Mouse (Mus musculus) liver, embryonic 13.5 days (tissue): ENCODE measurements at regions not wholly inside any gene's neighbourhood (a gene's known extent, or its start where the extent isn't known, plus 50 kb on each side); places are given as distances from the start of the nearest gene placed in this dataset.

Experiments
- ATAC-seq: fragments of 200-750 bp; cut with Nextera tagmentation; 2 replicates; pipeline ENCODE4 v1.8.0; 2017; ENCODE audit warnings: low read depth, mild to moderate bottlenecking, moderate number of reproducible peaks, moderate library complexity
- DNase-seq: peaks from one replicate; pipeline ENCODE4 v3.0.0; 2022
- H3K27ac ChIP-seq: fragments of 300-500 bp; sonication (generic); 2 replicates; pipeline ENCODE4 v1.5.1; 2015; ENCODE audit warnings: moderate library complexity, mild to moderate bottlenecking, inconsistent platforms
- H3K27me3 ChIP-seq: fragments of 300-500 bp; sonication (generic); 2 replicates; pipeline ENCODE4 v1.6.1; 2015; ENCODE audit warnings: mild to moderate bottlenecking, inconsistent platforms
- H3K36me3 ChIP-seq: fragments of 300-500 bp; sonication (generic); 2 replicates; pipeline ENCODE4 v1.6.1; 2015; ENCODE audit warnings: mild to moderate bottlenecking, inconsistent platforms
- H3K4me1 ChIP-seq: fragments of 300-500 bp; sonication (generic); replicated peaks from 2 replicates; pipeline ENCODE4 v1.6.1; 2015; ENCODE audit warnings: inconsistent platforms
- H3K4me2 ChIP-seq: fragments of 300-500 bp; sonication (generic); 2 replicates; pipeline ENCODE4 v1.6.1; 2015; ENCODE audit warnings: inconsistent platforms, mild to moderate bottlenecking, moderate library complexity
- H3K4me3 ChIP-seq: fragments of 300-500 bp; sonication (generic); replicated peaks from 2 replicates; pipeline ENCODE4 v1.5.1; 2015; ENCODE audit warnings: mild to moderate bottlenecking, inconsistent platforms
- H3K9ac ChIP-seq: fragments of 300-500 bp; sonication (generic); 2 replicates; pipeline ENCODE4 v1.6.1; 2015; ENCODE audit warnings: mild to moderate bottlenecking, inconsistent platforms
- H3K9me3 ChIP-seq: fragments of 300-500 bp; sonication (generic); replicated peaks from 2 replicates; pipeline ENCODE4 v1.6.1; 2016; ENCODE audit warnings: inconsistent platforms
- WGBS: fragments of 180-500 bp; shearing (Covaris S2); methylation state at CpG from one replicate; pipeline ENCODE4 v1.1.7; 2015; ENCODE audit not compliant: insufficient replicate concordance; 5-methylcytosine and 5-hydroxymethylcytosine counted together

DNA sequence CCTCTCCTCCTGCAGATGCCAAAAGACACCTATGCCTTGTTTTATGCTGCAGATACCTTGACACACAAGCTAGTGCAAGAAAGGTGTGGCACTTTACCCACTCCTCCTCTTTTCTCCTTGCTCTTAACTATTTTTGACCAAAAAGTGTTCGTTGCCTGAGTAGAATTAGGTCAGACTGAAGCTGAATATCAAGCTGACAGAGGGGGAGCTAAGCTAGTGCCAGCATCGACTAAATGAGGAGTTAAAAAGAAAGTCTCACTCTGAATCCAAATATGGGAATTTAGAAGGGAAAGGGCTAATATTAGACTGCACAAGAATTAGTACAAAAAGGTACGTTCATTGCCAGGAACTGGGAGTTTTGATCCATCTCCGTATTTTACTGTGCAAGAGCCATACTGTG lies 241.2 kb downstream of the Cog6 start:
- H3K9me3 ChIP-seq: no peaks in the 10 kb centered on the region
- ATAC-seq: no peak
- no peaks in the 10 kb centered on the region for H3K4me1 ChIP-seq
- no peaks in the 10 kb centered on the region for H3K27me3 ChIP-seq
- H3K36me3 ChIP-seq: no peaks in the 10 kb centered on the region
- no peak overlapping the region for H3K4me2 ChIP-seq
- DNase-seq: no peak
- no peak overlapping the region for H3K9ac ChIP-seq
- no peak overlapping the region for H3K4me3 ChIP-seq
- H3K27ac ChIP-seq: no peak overlapping the region
- 66% methylated on average over 4 of the region's 4 CpGs for WGBS

DNA sequence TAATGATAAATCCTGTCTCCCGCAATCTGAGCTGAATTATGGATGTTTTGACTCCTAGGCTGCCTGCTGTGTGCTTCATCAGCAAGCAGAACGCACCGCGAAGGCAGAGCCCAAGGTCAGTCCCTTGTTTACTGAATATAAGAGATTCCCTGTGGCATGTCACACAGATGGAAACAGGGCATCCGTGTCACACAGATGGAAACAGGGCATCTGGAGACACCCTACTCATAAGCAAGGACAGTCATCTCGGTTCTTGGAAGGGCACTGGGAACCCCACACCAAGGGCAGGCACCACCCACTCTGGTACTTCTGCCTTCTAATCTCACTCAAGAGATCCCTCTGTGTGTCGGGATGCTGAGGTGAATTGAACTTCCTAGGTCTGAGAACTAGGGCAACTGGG lies 241.9 kb downstream of the Cog6 start:
- Histone ChIP-seq H3K4me1 (no peaks in the 10 kb centered on the region), H3K36me3 (no peaks in the 10 kb centered on the region), H3K4me3 (no peak overlapping the region), H3K27ac (no peak overlapping the region), H3K9me3 (no peaks in the 10 kb centered on the region), H3K27me3 (no peaks in the 10 kb centered on the region), H3K4me2 (no peak overlapping the region), H3K9ac (no peak overlapping the region)
- no peak for DNase-seq
- no peak for ATAC-seq
- WGBS: 54% methylated on average over 7 of the region's 7 CpGs

DNA sequence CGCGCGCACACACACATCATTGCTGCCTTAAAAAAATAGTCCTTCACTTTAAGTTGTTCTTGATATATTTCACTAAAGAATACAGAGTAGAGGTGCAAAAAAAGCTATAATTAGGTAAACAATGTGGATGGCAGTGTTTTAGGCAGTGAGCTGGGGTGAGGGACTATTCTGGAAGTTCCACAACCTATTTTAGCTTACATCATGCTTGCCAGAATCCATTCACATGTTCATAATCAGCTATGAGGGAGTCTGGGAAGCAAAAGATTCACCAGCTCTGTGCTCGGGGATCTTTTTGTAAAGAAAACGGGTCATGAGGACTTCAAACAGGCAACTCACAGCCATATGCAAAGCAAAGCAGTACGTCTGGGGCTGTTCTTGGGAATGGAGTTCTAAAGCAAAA lies 242.3 kb downstream of the Cog6 start:
- H3K27me3 ChIP-seq: no peaks in the 10 kb centered on the region
- DNase-seq: no peak
- H3K36me3 ChIP-seq: no peaks in the 10 kb centered on the region
- H3K4me1 ChIP-seq: no peaks in the 10 kb centered on the region
- no peak overlapping the region for H3K4me2 ChIP-seq
- no peaks in the 10 kb centered on the region for H3K9me3 ChIP-seq
- ATAC-seq: no peak
- WGBS: 84% methylated on average over 6 of the region's 6 CpGs
- H3K9ac ChIP-seq: no peak overlapping the region
- H3K27ac ChIP-seq: no peak overlapping the region
- no peak overlapping the region for H3K4me3 ChIP-seq

DNA sequence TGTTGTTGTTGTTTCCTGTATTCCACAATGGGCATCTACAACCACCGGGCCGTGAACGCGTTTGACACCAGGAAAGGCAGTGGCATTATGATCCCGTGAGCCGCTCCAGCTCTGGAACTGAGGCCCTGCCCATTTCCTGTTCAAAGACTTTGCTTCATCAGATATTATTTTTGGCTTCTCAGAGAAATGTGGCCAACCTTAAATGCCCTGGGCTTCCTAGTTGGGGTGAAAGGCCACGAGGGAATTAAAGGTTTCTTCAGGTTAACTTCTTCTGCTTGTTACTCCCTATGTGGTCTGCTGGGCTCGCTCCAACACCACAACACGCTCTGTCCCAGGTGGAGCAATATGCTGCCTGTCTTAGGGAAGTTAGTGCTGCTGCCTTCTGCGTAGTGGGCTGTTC lies 249.8 kb downstream of the Cog6 start:
- Histone ChIP-seq H3K4me3 (no peak overlapping the region), H3K27me3 (no peaks in the 10 kb centered on the region), H3K27ac (no peak overlapping the region), H3K4me2 (no peak overlapping the region), H3K9ac (no peak overlapping the region), H3K9me3 (no peaks in the 10 kb centered on the region), H3K4me1 (no peaks in the 10 kb centered on the region), H3K36me3 (no peaks in the 10 kb centered on the region)
- WGBS: 39% methylated on average over 10 of the region's 10 CpGs
- DNase-seq (no peak), ATAC-seq (no peak)

DNA sequence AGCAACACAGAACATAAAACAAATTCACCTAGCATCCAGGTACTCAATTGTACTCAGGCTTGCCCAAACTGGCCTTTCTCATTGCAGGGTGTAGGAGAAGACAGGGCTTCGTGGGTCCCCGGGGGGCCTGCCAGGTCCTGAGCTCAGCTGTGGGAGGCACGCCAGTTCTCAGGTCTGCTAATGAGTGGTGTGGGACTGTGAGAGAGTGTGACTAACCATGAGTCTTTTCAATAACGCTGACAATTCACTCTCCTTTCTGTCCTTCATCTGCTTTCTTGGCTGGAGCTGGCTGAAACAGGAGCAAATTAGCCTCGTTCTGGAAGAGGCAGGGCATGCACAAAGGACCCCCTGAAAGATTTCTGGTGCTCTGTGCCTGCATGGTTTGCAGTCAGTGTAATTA lies 250.2 kb downstream of the Cog6 start:
- DNase-seq: no peak
- no peak for ATAC-seq
- H3K4me2 ChIP-seq: no peak overlapping the region
- H3K36me3 ChIP-seq: no peaks in the 10 kb centered on the region
- H3K4me3 ChIP-seq: no peak overlapping the region
- 56% methylated on average over 5 of the region's 5 CpGs for WGBS
- no peaks in the 10 kb centered on the region for H3K27me3 ChIP-seq
- no peaks in the 10 kb centered on the region for H3K4me1 ChIP-seq
- H3K9ac ChIP-seq: no peak overlapping the region
- no peak overlapping the region for H3K27ac ChIP-seq
- no peaks in the 10 kb centered on the region for H3K9me3 ChIP-seq

DNA sequence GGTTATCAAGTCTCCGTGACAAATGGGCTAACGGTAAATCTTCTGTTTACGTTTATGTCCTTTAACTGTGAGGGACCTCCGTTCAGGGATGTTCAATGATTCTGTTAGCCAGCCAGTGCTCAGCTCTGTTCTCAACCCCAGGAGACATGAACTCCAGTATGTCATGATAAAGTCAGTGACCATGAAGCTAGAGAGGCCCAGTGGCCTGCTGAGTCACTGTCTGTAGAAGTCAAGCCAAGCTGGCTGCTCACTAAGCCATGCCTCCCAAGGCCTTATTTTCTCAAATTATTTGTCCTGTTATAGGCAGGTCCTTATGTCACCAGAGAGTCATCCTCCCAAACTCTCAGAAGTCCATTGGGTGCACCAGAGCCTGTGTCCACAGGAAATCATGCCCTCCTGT lies 252.9 kb downstream of the Cog6 start:
- H3K9ac ChIP-seq: no peak overlapping the region
- H3K9me3 ChIP-seq: no peaks in the 10 kb centered on the region
- H3K27ac ChIP-seq: no peak overlapping the region
- DNase-seq (no peak), ATAC-seq (no peak)
- H3K27me3 ChIP-seq: no peaks in the 10 kb centered on the region
- no peak overlapping the region for H3K4me3 ChIP-seq
- no peaks in the 10 kb centered on the region for H3K36me3 ChIP-seq
- 65% methylated on average over 4 of the region's 4 CpGs for WGBS
- no peaks in the 10 kb centered on the region for H3K4me1 ChIP-seq
- no peak overlapping the region for H3K4me2 ChIP-seq

DNA sequence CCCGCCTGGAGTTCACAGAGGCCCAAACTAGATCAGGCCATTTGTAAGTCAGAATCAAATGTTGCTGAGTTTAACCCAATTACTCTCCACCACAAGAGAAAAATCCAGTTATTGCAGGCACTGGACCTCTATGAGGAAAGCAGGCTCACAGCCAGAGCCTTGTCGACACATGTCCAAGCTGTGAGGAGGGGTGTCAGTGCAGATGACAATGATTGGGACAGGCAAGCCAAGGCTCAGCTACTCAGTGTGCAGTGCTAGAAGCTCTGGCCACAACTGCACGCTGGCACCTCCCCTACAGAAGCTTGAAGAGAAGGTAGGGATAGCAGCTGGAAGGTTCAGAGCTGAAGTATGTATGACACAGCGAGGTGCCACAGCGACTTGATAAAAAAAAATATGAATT lies 253.4 kb downstream of the Cog6 start:
- Histone ChIP-seq H3K9ac (no peak overlapping the region), H3K27me3 (no peaks in the 10 kb centered on the region), H3K4me3 (no peak overlapping the region), H3K4me1 (no peaks in the 10 kb centered on the region), H3K27ac (no peak overlapping the region), H3K4me2 (no peak overlapping the region), H3K36me3 (no peaks in the 10 kb centered on the region), H3K9me3 (no peaks in the 10 kb centered on the region)
- 70% methylated on average over 5 of the region's 5 CpGs for WGBS
- ATAC-seq: no peak
- no peak for DNase-seq

DNA sequence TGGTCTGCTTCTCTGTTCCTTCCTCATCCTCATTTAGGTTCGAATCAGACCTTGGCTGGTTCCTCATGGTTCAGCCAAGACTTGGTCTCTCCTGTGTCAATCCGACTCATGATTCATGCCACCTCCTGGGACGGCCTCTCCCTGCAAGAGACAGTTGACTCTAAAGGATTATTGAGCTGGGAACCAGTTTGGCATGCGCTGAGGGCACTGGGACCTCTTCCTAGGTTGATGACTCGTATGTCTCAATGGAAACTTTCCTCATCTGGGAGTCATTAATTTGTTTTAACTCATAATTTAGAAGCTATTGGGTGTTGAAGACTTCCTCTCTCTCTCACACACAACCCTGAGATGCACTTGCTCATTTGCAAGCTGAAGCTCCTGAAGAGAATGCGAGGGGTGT lies 254.5 kb downstream of the Cog6 start:
- Histone ChIP-seq H3K27me3 (no peaks in the 10 kb centered on the region), H3K36me3 (no peaks in the 10 kb centered on the region), H3K4me1 (no peaks in the 10 kb centered on the region), H3K9me3 (no peaks in the 10 kb centered on the region), H3K4me3 (no peak overlapping the region), H3K27ac (no peak overlapping the region), H3K4me2 (no peak overlapping the region), H3K9ac (no peak overlapping the region)
- ATAC-seq: no peak
- 71% methylated on average over 6 of the region's 6 CpGs for WGBS
- no peak for DNase-seq

DNA sequence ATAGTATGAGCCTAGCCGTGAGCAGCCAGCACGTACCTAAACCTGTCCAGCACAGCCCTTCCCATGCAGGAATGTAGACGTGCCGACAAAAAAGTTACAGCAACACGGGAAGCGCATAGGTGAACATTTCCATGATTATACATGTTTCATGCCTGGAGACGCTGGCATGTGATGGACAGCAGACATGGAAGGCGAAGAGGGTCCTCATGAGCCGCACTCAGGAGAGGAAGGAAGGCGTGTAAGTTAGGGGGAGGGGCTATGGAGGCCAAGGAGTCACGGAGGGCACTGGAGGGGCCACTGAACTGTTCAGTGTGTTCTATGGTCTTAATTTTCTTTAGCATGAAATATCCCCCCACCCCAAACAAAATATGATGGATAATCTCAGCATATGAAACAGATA lies 257.2 kb downstream of the Cog6 start:
- WGBS: 70% methylated on average over 11 of the region's 11 CpGs
- Histone ChIP-seq H3K27ac (no peak overlapping the region), H3K4me3 (no peak overlapping the region), H3K27me3 (no peaks in the 10 kb centered on the region), H3K9me3 (no peaks in the 10 kb centered on the region), H3K4me1 (peaks cover 3% of the 10 kb centered on the region; the same call in 1 of the 2 replicates), H3K9ac (no peak overlapping the region), H3K4me2 (no peak overlapping the region), H3K36me3 (no peaks in the 10 kb centered on the region)
- ATAC-seq (no peak), DNase-seq (no peak)

DNA sequence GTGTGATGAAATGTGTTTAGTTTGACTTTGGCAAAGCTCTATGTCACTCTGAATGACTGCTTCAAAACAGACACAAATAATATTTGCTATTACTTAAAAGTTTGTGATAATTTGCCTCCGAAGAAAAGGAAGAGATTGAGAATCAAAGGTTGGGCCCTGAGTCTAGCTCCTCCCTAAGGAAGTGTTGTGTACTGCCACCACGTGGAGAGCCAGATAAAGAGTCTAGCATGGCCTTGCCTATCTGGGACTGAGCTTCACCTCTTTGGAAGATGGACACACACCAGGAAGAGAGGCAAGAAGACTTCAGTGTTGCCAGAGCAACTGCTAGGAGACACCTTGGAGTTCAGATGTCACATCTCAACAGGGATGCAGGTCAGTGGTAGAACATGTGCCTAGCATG lies 258.5 kb downstream of the Cog6 start:
- Histone ChIP-seq H3K9ac (no peak overlapping the region), H3K4me1 (peaks cover 4% of the 10 kb centered on the region; the same call in 1 of the 2 replicates), H3K9me3 (no peaks in the 10 kb centered on the region), H3K27me3 (no peaks in the 10 kb centered on the region), H3K4me3 (no peak overlapping the region), H3K4me2 (no peak overlapping the region), H3K27ac (no peak overlapping the region), H3K36me3 (no peaks in the 10 kb centered on the region)
- DNase-seq: no peak
- no peak for ATAC-seq
- 22% methylated on average over 2 of the region's 2 CpGs for WGBS

DNA sequence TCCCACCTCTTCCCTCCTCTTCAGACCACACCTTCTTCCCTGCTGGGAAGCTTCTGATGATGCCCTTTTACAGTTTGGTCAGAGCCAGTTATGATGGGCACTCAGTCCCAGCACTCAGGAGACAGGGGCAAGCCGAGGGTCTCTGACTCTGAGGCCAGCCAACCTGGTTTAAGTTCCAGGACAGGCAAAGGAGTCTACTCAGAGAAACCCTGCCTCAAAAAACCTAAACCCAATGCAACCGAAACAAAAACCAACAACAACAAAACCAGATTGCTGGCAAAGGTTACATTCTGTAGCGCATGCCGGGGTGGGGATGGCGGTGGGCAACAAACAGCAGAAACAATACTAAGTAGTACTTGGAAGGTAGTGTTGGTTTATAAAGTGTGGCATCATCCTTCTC lies 260.2 kb downstream of the Cog6 start:
- Histone ChIP-seq H3K4me3 (no peak overlapping the region), H3K27me3 (no peaks in the 10 kb centered on the region), H3K36me3 (no peaks in the 10 kb centered on the region), H3K4me2 (no peak overlapping the region), H3K27ac (no peak overlapping the region), H3K9ac (no peak overlapping the region), H3K9me3 (no peaks in the 10 kb centered on the region), H3K4me1 (peaks cover 4% of the 10 kb centered on the region; the same call in 1 of the 2 replicates)
- WGBS: 82% methylated on average over 5 of the region's 5 CpGs
- no peak for DNase-seq
- ATAC-seq: no peak

DNA sequence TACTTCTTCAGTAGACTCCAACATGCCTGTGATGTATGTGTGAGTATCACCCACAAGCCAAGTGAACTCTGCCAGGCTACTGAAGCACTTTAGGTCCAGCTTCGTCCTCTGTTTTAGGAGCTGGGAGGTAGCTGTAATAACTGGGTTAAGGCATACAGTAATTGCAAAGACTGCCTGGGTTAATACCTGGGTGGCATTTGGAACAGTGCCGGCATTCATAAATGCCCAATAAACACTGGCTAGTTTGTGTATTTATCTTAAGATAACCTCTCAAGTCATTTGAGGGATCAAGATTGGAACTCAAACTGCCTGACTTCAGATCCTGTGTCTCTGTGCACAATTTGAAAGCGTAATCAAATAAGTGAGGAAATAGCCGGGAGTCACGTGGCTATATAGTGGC lies 261.0 kb downstream of the Cog6 start:
- H3K36me3 ChIP-seq: no peaks in the 10 kb centered on the region
- no peaks in the 10 kb centered on the region for H3K9me3 ChIP-seq
- DNase-seq: no peak
- no peak for ATAC-seq
- WGBS: 65% methylated on average over 5 of the region's 5 CpGs
- H3K9ac ChIP-seq: no peak overlapping the region
- no peak overlapping the region for H3K27ac ChIP-seq
- H3K4me3 ChIP-seq: no peak overlapping the region
- H3K27me3 ChIP-seq: no peaks in the 10 kb centered on the region
- H3K4me2 ChIP-seq: no peak overlapping the region
- peaks cover 4% of the 10 kb centered on the region; the same call in 1 of the 2 replicates for H3K4me1 ChIP-seq
